ENCODE assay signal across 10 mouse cellular contexts in the genomic region with DNA sequence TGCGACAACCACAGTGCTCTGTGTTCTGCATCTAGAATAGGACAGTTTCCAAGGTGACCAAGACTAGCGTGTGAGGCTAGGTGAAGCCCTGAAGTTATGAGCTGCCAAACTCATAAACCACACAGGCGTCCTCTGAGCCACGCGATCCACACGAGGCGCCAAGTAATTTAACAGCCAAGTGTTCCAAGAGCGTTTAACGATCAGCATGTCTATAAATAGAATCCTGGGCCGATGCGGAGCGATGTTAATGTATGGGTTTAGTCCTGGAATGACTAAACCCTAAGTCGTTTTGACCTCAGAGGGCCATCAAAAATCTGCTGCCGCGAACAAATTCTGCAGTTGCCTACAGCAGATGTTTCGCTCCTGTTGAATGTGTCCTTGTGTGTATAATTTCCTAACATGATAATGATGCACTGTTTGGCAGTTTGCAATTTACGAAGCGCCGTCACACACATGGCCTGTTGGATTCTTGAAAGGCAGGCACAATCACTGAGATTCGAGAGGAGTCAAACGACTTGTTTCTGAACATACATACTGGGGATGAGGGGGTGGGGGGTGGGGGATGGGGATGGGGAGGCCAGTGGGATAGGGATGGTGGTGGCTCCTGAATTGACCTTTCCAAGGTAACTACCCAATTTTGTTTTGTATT. TPM values are rescaled to one million over a fixed set of nuclear protein-coding genes. Genes with fewer than 3 reads are reported as not detected.
DNase-seq lines count a peak whose midpoint lies in the region; ATAC-seq and TF ChIP-seq lines count a peak whose summit lies in the region.
"Had no signal": no experiment of that assay in that cellular context is flagged by ENCODE, and none has a peak within 500 bp of the region (broad histone marks: within the 10 kb centered on the region; RNA-seq: fewer than 3 reads in every experiment).

No protein-coding gene starts in this region.

- TF ChIP-seq POLR2A in thymus, adult 2 months (IDR thresholded peaks at IDR 0.05; ENCODE audit: control insufficient read depth, extremely low read depth, insufficient read depth, low read length, poor library complexity), result no peak

- H3K4me3 ChIP-seq in kidney, embryonic 16.5 days (ENCODE audit: low read length), result no peak overlapping the region
- no peak overlapping the region for H3K4me3 ChIP-seq in limb, embryonic 12.5 days (replicated peaks)
- no peak overlapping the region for H3K4me3 ChIP-seq in thymus, adult 2 months (ENCODE audit: control insufficient read depth, insufficient read depth, low read length)
- H3K4me3 ChIP-seq: megakaryocyte, embryonic 14.5 days had no signal

- H3K36me3 ChIP-seq in kidney, embryonic 16.5 days (ENCODE audit: insufficient read depth, low read length), result no peaks in the 10 kb centered on the region
- no peaks in the 10 kb centered on the region for H3K36me3 ChIP-seq in limb, embryonic 12.5 days
- no peaks in the 10 kb centered on the region for H3K36me3 ChIP-seq in thymus, adult 2 months (ENCODE audit: control insufficient read depth, insufficient read depth, low read length)

- H3K4me2 ChIP-seq in kidney, embryonic 16.5 days (replicated peaks; ENCODE audit: low read depth, low read length), result no peak overlapping the region
- peak overlapping the region; percentile 13 for H3K4me2 ChIP-seq in limb, embryonic 12.5 days

- 34% methylated on average over 21 of the region's 21 CpGs for WGBS in kidney, embryonic 16.5 days
- WGBS in limb, embryonic 12.5 days, result 16% methylated on average over 21 of the region's 21 CpGs
- 92% methylated on average over 21 of the region's 21 CpGs for WGBS in thymus, adult 2 months

- 0 out of 2 replicates have a peak, but pooled peaks cover 8% of the 10 kb centered on the region for H3K9me3 ChIP-seq in kidney, embryonic 16.5 days (ENCODE audit: low read length)
- peaks cover 21% of the 10 kb centered on the region for H3K9me3 ChIP-seq in limb, embryonic 12.5 days

- DNase-seq in kidney, adult 18-20 months, result peak; percentile 29
- peak; percentile 70 for DNase-seq in fibroblast of lung, adult 2 months (ENCODE audit: low read depth)
- peak; percentile 31 to 53 for DNase-seq in heart, postnatal 10 days
- no peak for DNase-seq in urinary bladder, postnatal 14 days (ENCODE audit: low spot score)
- DNase-seq in thymus, adult 18-20 months, result no peak
- DNase-seq in thymus, adult 2 months, result no peak
- DNase-seq: adrenal gland, postnatal 10 days had no signal

- H3K9ac ChIP-seq in kidney, embryonic 16.5 days (replicated peaks; ENCODE audit: low read length), result no peak overlapping the region
- H3K9ac ChIP-seq in limb, embryonic 12.5 days (replicated peaks), result no peak overlapping the region

- no peak for ATAC-seq in kidney, embryonic 16.5 days (ENCODE audit: low FRiP score, low TSS enrichment)
- peak; percentile 92 for ATAC-seq in limb, embryonic 12.5 days (ENCODE audit: insufficient number of reproducible peaks, insufficient read depth, low FRiP score, low TSS enrichment, low read depth)

- H3K27me3 ChIP-seq in kidney, embryonic 16.5 days (ENCODE audit: insufficient read depth, low read length), result no peaks in the 10 kb centered on the region
- H3K27me3 ChIP-seq in limb, embryonic 12.5 days, result peaks cover 71% of the 10 kb centered on the region
- no peaks in the 10 kb centered on the region for H3K27me3 ChIP-seq in thymus, adult 2 months (ENCODE audit: control insufficient read depth, insufficient read depth, low read length)
- H3K27me3 ChIP-seq: megakaryocyte, embryonic 14.5 days had no signal

- no peak for TF ChIP-seq CTCF in thymus, adult 2 months (IDR thresholded peaks at IDR 0.05; ENCODE audit: borderline replicate concordance, control insufficient read depth, extremely low read depth, insufficient read depth, low read length, poor library complexity)

- H3K27ac ChIP-seq in kidney, embryonic 16.5 days (ENCODE audit: low read length), result no peak overlapping the region
- peak overlapping the region; percentile 64 for H3K27ac ChIP-seq in limb, embryonic 12.5 days
- no peak overlapping the region for H3K27ac ChIP-seq in thymus, adult 2 months (ENCODE audit: control insufficient read depth, insufficient read depth, low read length)

- no peaks in the 10 kb centered on the region for H3K4me1 ChIP-seq in kidney, embryonic 16.5 days (ENCODE audit: insufficient read depth, low read length)
- H3K4me1 ChIP-seq in limb, embryonic 12.5 days (replicated peaks), result peaks cover 12% of the 10 kb centered on the region; the same call in 1 of the 2 replicates
- H3K4me1 ChIP-seq in thymus, adult 2 months (replicated peaks; ENCODE audit: control insufficient read depth, insufficient read depth, low read length), result peaks cover 4% of the 10 kb centered on the region
- H3K4me1 ChIP-seq: megakaryocyte, embryonic 14.5 days had no signal

- intact Hi-C loops in heart, postnatal 10 days (cut with DNase I), result no loop called here

RNA-seq across cellular contexts. Expression of gene Cdv3, which starts 33.0 kb away (rescaled TPM):
- 102 and 106 TPM in 2 replicates for polyA plus RNA-seq in kidney, embryonic 16.5 days (2015; fragmentation: Nextera tagmentation; extraction: Ambion mirVana)
- total RNA-seq in heart, postnatal 10 days (2021), result 100 to 1,000 TPM; 111 to 137 TPM
- 109 and 114 TPM in 2 replicates for polyA plus RNA-seq in limb, embryonic 12.5 days (2016; fragmentation: Nextera tagmentation; extraction: Ambion mirVana)
- 74.9 and 166 TPM in 2 replicates for polyA plus RNA-seq in thymus, adult 2 months (2012; rRNA removed)

Comparison
In these comparisons a context has a peak if more than half of its experiments do, and no peak if none do; other contexts are left out.
1. DNase-seq: peak in kidney, adult 18-20 months (single experiment), fibroblast of lung, adult 2 months (single experiment) and heart, postnatal 10 days (2 of 2); none in urinary bladder, postnatal 14 days (single experiment), thymus, adult 18-20 months (0 of 2) and thymus, adult 2 months (single experiment).